Mouse (Mus musculus) cerebellum, adult 8-10 months (tissue): Measurements from ENCODE around the gene Tnnt3.
A peak's percentile ranks its signal among the peaks of the same experiment; 100 is the strongest.

ENCODE experiments used
- DNase-seq: peaks from one replicate; pipeline ENCODE4 v3.0.0; 2022

Tnnt3 gene

GRCm38 (mm10) chr7:142476795-142477452 lies 21.7 kb upstream of the Tnnt3 start:
- peak; percentile 43 for DNase-seq

DNA sequence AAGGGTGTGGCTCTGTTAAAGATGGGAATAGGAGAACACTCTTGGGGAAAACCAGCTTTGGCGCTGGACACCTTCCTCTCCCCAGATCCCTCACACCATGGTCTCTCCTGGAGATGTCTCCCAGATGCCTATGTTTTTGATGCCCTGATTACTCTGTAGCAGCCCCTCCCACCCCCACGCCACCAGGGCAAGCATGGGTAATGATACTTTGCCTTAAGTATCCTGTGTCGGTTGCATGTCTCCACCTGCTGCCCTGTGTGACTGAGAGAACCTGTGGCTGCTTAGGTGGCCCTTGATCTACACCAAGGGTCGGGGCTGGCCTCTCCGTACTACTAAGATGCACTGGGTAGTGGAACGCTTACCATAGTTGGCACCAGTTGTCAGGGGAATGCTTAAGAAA lies 20.6 kb upstream of the Tnnt3 start:
- DNase-seq = no peak

- DNase-seq = no peak
These were observed 20.1 kb upstream of the Tnnt3 start for GRCm38 (mm10) chr7:142478574-142478973.

- no peak for DNase-seq
These were observed 19.3 kb upstream of the Tnnt3 start for GRCm38 (mm10) chr7:142479307-142479706.

DNA sequence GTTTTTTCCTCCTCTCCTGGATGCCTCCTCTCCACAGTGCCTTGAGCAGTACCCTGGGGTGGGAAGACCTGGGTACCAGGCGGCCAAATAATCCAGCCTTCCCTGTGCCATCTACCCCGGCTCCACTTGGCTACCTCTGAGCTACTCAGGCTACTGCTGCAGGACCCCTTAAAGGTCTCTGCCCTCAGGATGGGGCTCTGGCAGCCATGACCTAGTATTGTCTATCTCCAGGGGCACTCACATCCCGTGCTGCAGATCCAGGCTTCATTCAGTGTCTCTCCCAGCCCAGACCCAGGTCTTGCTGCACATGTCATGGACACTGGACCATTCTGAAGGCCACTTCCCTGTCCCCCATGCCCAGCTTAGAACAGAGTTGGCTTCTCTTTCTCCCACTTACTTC lies 18.8 kb upstream of the Tnnt3 start:
- DNase-seq = no peak

GRCm38 (mm10) chr7:142480661-142481060 lies 18.0 kb upstream of the Tnnt3 start:
- no peak for DNase-seq

DNA sequence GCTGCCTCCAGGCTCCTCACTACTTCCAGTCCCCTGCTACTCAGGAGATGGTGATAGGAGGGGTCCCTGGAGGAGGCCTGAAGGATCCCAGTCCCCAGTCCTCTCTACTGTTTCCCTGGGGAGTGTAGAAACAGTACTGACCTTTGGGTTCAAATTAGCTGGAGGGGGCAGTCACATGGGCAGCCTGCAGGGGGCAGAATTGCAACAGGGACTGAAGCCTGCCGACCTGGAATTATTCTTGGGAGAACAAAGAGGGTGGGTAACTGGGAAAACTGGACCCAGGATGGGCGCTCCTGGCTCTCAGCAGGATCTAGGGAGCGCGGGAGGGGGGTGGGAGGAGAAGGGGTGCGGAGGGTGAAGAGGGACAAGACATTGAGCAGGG lies 17.5 kb upstream of the Tnnt3 start:
- DNase-seq = no peak

DNA sequence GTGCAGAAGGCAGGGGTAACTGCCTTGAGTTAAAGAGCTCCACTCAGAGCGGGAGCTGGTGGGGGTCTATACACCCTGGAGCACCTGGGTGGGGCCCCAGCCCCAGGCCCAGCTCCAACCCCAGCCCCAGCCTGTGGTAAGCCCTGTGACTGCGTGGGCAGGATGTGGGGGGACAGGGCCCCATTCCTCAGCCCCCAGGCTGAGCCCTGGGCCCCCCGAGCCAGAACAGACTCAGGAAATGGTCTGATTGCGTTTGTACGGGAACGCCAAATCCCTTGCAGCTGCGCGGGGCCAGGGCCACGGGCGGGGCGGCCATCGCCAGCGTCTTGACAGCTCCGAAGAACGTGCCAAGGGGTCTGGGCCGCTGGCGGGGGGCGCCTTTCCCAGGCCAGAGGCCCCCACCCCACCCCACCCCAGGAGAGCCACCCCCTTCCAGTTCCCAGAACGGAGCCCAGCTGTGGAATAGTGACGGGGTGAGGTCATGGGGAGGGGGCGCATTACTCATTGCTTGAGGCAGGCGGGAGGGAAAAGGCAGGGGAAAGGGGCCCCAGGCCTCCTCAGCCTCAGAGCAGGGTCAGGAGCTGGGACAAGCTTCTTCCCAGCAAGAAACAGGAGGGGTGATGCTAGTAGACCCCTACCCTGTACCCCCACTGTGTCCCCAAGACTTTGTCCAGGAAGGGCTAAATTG lies 16.9 kb upstream of the Tnnt3 start:
- DNase-seq = no peak

GRCm38 (mm10) chr7:142482256-142482609 lies 16.4 kb upstream of the Tnnt3 start:
- DNase-seq = no peak

- DNase-seq = no peak
These were observed 15.5 kb upstream of the Tnnt3 start for GRCm38 (mm10) chr7:142483136-142483535.

- no peak for DNase-seq
These were observed 13.9 kb upstream of the Tnnt3 start for GRCm38 (mm10) chr7:142484780-142485179.

GRCm38 (mm10) chr7:142486751-142487162 lies 11.9 kb upstream of the Tnnt3 start:
- DNase-seq = no peak

DNA sequence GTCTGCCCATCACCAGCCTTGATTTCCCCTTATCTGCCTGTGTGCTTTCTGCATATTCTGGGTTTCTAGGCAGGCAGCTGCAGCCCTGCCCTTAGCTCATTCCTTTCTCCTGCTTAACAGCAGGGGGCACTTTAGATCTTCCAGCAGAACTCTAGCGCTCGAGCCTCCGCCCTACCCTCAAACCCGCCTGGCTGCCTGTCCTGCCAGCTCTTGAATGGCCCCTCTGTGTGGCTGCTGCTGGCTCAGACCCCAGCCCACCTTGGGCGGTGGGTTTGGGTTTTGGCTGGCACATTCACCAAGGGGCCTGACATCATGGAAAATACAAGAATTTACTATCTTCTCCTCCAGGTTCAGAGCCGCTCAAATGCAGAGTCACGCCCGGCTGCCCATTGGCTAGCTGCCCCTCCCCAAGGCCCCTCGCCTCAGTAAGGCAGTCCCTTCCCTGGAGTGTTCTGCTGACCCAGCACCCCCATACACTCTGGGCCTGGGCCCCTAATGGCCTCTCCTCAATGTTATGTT lies 11.2 kb upstream of the Tnnt3 start:
- no peak for DNase-seq

DNA sequence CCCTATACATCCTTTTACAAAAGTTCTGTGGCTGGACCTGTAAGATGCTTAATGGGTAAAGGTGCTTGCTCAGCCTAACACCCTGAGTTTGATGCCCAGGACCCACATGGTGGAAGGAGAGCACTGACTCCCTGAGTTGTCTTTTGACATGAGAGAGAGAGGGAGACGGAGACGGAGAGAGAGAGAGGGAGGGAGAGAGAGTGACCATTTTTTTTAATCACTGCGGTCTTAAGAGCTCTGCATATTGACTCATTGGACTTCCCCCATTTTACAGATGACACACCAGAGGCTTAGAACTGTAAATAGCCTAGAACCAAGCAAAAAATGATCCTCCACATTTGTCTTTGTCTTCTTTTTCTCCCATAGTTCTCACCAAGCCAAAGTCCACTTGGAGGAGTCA lies 10.6 kb upstream of the Tnnt3 start:
- DNase-seq = no peak

DNA sequence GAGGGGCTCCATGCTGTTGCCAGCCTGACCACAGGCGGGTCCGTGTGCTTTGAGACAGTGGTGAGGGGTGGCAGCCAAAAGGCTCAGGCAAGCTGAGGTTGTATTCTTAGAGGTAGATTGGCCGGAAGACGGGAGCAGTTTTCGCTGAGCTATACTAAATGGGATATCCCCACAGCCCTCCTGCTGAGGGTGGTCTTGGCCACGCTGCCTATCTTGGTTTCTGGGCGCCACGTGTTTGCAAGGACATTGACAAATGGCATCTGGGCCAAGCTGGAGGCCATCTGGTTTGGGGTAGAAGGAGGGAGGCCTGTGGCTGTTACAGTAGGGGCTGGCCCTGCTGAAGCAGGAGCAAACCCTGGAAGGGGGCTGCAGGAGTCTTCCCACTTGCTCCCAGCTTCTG lies 5.1 kb upstream of the Tnnt3 start:
- no peak for DNase-seq

- DNase-seq = no peak
These were observed 2.5 kb upstream of the Tnnt3 start for GRCm38 (mm10) chr7:142496158-142496557.

DNA sequence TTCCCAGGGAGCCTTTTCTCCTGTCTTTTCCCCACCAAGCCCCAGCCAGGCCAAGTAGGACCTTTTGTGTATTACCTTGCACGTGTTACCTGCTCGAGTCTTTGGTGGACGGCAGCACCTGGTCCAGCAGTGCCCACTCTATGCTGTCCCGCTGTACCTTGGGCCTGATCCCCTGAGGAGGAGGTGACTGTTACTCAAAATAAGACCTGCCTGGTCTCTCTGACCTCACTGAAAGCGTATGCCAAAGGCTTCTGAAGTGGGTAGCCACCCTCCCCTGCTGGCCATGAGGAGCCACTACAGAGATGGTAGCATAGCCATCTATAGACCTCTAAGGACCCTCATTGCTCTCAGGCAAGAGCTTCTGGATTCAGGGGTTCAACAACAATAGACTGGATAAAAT lies 1.8 kb upstream of the Tnnt3 start:
- no peak for DNase-seq

DNA sequence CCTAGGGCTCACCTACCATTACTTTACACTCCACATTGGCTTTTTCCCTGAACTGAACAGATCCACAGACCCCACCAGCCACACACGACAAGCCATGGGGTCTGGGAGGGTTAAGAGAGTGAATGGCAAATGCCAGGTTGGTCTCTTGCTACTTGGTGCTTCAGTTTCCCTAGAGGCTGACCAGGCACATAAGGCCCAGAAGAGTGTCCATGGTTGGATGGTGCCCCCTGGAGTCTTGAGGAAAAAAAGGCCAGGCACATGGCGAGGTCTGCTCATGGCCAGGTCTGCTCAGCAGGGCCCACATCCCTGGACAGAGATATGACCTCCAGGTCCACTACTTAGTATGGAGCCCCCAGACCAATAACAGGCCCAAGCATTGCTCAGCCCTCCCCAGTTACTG lies 861 bp upstream of the Tnnt3 start:
- DNase-seq = peak; percentile 56

DNA sequence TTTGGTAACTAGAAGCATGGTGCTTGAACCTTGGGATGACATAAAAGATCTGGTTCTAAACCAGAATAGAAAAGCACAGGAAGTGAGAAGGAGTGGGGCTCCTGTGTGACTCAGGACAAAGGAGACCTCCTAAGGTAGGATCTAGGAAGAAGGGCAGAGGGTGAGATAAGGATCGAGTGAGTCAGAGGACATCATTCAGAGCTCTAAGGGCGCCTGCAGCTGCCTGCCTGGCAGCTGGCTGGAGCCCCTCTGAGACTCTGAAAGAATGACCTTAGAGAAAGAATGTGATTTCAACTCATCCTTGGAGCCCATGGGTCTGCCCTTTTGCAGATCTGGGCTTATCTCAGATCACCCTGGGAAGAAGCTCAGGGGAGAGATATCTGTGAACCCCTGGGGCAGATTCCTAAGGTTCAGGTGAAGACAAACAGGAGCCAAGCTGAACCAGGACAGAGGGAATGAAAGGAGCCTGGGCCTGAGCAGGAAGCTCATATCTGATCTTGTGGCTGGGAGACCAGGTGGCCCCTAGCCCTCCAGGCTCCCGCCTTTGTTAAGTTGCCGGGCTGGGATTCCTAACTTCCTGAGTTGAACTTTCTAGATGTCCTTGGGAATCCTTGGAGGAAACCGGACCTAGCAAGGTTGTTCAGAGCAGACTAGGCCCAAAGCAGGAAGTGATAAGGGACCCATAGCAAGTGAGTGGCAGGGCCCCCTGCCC lies 530 bp downstream of the Tnnt3 start:
- no peak for DNase-seq

GRCm38 (mm10) chr7:142500032-142500431 lies 1.4 kb downstream of the Tnnt3 start:
- DNase-seq = no peak

DNA sequence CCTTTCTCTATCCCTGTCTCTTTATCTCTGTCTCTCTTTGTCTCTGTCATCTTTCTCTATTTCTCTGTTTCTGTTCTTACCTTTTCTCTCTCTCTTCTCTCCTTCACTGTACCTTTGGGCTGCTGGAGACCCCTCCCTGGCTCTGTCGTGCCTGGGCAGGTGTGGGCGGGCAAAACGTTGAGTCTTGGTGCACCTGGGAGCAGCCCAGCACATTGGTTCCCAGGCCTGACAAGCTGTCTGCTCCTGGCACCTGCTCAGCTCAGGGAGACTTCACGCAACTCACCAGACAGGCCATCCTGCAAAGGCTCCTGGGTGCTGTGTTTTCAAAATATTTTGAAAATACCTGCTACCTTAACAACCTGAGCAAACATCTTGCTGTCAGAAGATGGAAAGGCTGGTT lies 4.6 kb downstream of the Tnnt3 start:
- DNase-seq = no peak

DNA sequence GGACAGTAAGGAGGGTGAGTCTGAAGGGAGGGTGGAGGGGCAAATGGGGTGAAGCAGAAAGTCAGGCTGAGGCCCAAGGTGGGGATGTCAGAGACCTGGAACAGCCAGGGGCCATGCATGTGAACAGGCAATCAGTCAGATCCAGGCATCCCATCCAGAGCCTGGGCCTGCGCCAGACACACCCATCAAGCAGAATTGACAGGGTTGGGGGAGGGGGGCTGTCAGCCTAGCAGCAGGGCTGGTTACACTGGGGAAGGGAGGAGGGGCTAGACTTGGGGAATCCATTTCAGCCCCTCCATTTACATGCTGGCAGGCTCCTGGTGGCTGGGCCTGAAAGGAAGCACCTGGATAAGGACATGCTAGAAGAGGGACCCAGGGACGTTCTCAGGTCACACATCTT lies 7.3 kb downstream of the Tnnt3 start:
- no peak for DNase-seq

- no peak for DNase-seq
These were observed 7.9 kb downstream of the Tnnt3 start for GRCm38 (mm10) chr7:142506501-142506900.

DNA sequence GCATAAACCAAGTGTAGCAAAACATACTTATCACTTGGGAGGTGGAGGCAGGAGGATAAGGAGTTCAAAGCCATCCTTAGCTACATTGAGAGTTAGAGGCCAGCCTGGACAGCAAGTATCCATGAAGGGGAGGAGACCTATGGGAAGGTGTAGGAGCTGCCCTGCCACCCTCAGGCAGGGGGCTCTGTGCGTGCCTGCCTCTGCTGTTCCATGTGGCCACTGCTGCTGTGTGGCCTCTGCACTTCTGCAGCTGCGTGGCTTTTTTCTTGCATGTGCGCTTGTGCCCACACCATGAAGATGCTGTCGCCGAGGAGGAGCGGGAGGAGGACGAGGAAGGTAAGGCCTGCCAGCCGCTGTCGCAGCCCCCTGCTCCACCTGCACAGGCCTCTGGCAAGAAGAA lies 8.8 kb downstream of the Tnnt3 start:
- DNase-seq = no peak
